Mouse (Mus musculus) urinary bladder, adult 18-20 months (tissue): ENCODE results near the gene Myo5c.

Experiments used
- DNase-seq, 2 experiments: peaks; one replicate each; pipeline ENCODE4 v3.0.0; 2022; ENCODE audit warnings: low spot score in 2 of 2, mixed read lengths in 2 of 2

Myo5c gene

GRCm38 (mm10) chr9:75319365-75319764 is 87.5 kb downstream of the Myo5c start:
- DNase-seq = no peak

- DNase-seq = no peak
Measured at GRCm38 (mm10) chr9:75322099-75322885, 90.5 kb downstream of the Myo5c start.

DNA sequence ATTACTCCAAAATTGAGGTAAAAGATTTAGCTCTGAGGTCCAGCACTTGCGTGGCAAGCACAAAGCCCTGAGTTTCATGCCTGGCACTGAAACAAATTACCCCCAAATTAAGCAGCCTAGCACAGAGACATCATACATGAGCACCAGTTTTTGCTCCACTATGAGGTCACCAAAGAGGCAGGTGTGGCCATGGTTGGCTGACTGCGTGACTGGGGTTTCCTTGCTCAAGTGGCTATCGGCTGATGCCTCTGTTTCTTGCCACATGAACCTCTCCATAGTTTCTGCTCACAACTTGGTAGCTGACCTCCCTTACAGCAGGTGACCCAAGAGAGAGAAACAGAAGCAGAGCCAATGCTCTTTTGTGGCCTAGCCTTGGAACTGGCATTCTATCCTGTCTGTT is 96.2 kb downstream of the Myo5c start:
- DNase-seq = no peak

- DNase-seq = no peak
Measured at GRCm38 (mm10) chr9:75330821-75331220, 99.0 kb downstream of the Myo5c start.

DNA sequence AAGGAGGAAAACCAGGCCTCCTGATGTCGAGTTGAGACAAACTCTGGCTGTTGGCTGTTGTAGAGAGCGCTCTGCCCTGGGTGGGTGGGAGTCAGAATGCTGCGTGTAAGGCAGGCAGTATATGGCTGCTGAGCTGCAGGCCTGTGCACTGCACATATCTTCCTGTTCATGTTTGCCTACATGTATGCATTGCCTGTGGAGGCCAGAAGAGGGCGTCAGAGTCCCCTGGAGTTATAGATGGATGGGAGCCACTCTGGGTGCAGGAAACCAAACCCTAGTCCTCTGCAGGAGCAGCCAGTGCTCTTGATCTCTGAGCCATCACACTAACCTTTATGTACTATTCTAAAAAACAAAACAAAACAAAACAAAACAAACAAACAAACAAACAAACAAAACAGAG is 102.6 kb downstream of the Myo5c start:
- DNase-seq = no peak

GRCm38 (mm10) chr9:75338016-75338415 is 106.2 kb downstream of the Myo5c start:
- DNase-seq = no peak

GRCm38 (mm10) chr9:75342433-75342832 is 110.6 kb downstream of the Myo5c start:
- DNase-seq = no peak

DNA sequence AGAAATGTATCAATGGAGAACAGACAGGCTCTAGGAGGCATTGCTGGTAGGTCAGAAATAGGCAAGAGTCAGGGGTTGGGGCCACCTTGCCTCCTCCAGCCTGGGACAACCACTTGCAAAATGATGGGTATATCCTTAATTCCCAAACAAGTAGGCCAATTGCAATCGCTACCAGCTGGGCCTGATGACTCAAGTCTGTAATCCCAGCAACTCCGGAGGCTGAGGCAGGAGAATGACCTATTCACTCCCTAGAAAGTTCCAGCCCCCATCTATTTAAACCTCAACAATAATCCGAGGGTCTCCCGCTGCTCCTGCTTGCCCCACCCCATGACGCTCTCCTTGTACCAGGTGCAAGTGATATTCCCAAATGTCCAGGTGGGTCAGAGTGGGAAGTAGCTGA is 115.6 kb downstream of the Myo5c start, which contains the start of gene Bcl2l10:
Bcl2l10 (plus strand) TSS at position 301 of the 400 bp plus-strand sequence.
- DNase-seq = no peak

- DNase-seq = no peak
Measured at GRCm38 (mm10) chr9:75348066-75348465, 116.2 kb downstream of the Myo5c start.

GRCm38 (mm10) chr9:75348641-75349040 is 116.8 kb downstream of the Myo5c start:
- no peak for DNase-seq

DNA sequence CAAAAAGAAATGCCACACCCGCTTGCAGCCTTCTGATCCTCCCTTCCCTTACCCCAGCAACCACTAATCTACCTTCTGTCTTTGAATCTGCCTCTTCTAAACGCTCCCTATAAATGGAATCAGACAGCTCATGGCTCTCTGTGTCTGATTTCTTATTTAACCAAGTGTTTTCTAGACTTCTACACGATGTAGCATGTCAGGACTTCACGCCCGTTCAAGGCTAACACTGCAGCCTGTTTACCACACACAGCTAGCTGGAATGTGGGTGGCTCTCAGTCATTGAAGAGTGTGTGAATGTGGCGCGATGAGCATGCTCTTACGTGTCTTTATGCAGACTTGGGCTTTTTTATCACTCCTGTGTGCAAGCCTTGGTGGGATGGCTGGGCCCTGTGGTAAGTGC is 121.3 kb downstream of the Myo5c start:
- no peak for DNase-seq
